Mouse (Mus musculus): ENCODE results near the gene Fam102a.

The Fam102a gene

GRCm38 (mm10) chr2:32546951-32547350 lies 11.8 kb downstream of the Fam102a start:
- DNase-seq (ENCODE audit: low spot score), result no peak

GRCm38 (mm10) chr2:32547380-32547779 lies 12.2 kb downstream of the Fam102a start:
- DNase-seq (ENCODE audit: low spot score), result no peak

GRCm38 (mm10) chr2:32547964-32548739 lies 13.0 kb downstream of the Fam102a start:
- no peak for DNase-seq (ENCODE audit: low spot score)

GRCm38 (mm10) chr2:32549171-32549570 lies 14.0 kb downstream of the Fam102a start:
- no peak for DNase-seq (ENCODE audit: low spot score)

GRCm38 (mm10) chr2:32549764-32550163 lies 14.6 kb downstream of the Fam102a start:
- no peak for DNase-seq (ENCODE audit: low spot score)

GRCm38 (mm10) chr2:32551236-32551635 lies 16.1 kb downstream of the Fam102a start:
- DNase-seq (ENCODE audit: low spot score), result no peak

GRCm38 (mm10) chr2:32553592-32554148 lies 18.5 kb downstream of the Fam102a start:
- no peak for DNase-seq (ENCODE audit: low spot score)

- DNase-seq (ENCODE audit: low spot score), result peak; percentile 69
Measured at GRCm38 (mm10) chr2:32555484-32555883, 20.4 kb downstream of the Fam102a start.

GRCm38 (mm10) chr2:32556019-32556418 lies 20.9 kb downstream of the Fam102a start:
- no peak for DNase-seq (ENCODE audit: low spot score)

- no peak for DNase-seq (ENCODE audit: low spot score)
Measured at GRCm38 (mm10) chr2:32559570-32559969, 24.4 kb downstream of the Fam102a start.

GRCm38 (mm10) chr2:32566536-32567063 lies 31.5 kb downstream of the Fam102a start:
- peak; percentile 82 for DNase-seq (ENCODE audit: low spot score)

GRCm38 (mm10) chr2:32568149-32568548 lies 33.0 kb downstream of the Fam102a start:
- DNase-seq (ENCODE audit: low spot score), result no peak

- DNase-seq (ENCODE audit: low spot score), result no peak
Measured at GRCm38 (mm10) chr2:32568941-32569340, 33.8 kb downstream of the Fam102a start.

GRCm38 (mm10) chr2:32570698-32571494 lies 35.8 kb downstream of the Fam102a start, which contains the start of gene Dpm2:
Gene Dpm2, plus strand, starts transcription at chr2:32570858.
- DNase-seq (ENCODE audit: low spot score), result peak; percentile 95

GRCm38 (mm10) chr2:32572196-32572595 lies 37.1 kb downstream of the Fam102a start:
- DNase-seq (ENCODE audit: low spot score), result no peak

GRCm38 (mm10) chr2:32574497-32574896 lies 39.4 kb downstream of the Fam102a start, which contains the start of gene Pip5kl1:
Gene Pip5kl1, plus strand, starts transcription at chr2:32574797.
- no peak for DNase-seq (ENCODE audit: low spot score)

- DNase-seq (ENCODE audit: low spot score), result peak; percentile 62
Measured at GRCm38 (mm10) chr2:32574901-32575585, 39.9 kb downstream of the Fam102a start.

GRCm38 (mm10) chr2:32575586-32576160 lies 40.5 kb downstream of the Fam102a start, which contains the start of gene 9430097D07Rik:
Gene 9430097D07Rik, minus strand, starts transcription at chr2:32575684.
- DNase-seq (ENCODE audit: low spot score), result no peak

GRCm38 (mm10) chr2:32576532-32576931 lies 41.4 kb downstream of the Fam102a start:
- DNase-seq (ENCODE audit: low spot score), result no peak

- DNase-seq (ENCODE audit: low spot score), result no peak
Measured at GRCm38 (mm10) chr2:32578146-32579046, 43.3 kb downstream of the Fam102a start.
